Mouse (Mus musculus): Measurements from ENCODE around the gene Oxct1. TPM values are rescaled to one million over a fixed set of nuclear protein-coding genes. Genes with fewer than 3 reads are reported as not detected.

Oxct1 gene
- total RNA-seq (2023): 58.5 TPM

DNA sequence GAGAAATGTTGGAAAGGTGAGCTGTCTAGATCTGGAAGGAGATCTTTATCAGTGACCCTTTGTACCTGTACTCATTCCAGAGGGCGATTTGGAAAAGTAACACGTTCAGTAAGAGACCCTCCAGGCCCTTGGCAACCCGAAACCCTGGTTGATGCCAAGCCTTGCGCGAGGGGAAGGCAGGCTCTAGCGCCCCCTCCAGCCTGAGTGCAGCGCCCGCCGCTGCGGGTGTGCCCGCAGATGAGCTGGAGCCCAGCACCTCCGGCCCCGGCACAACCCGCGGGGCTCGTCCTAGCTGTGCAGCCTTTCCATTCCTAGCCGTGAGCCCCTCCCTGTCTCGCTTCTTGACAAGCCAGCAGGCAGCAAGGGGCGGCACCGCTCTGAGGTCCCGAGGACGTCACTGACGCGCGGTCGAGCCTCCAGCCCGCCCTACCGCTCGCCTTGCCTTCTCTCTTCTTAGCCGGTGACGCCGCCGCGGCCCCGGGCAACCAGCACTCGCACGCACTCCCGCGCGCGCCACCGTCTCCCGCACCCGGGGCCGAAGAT, at the start of gene Oxct1:
Gene Oxct1 (plus strand): TSS at position 153 of the 543 bp plus-strand sequence.

DNA sequence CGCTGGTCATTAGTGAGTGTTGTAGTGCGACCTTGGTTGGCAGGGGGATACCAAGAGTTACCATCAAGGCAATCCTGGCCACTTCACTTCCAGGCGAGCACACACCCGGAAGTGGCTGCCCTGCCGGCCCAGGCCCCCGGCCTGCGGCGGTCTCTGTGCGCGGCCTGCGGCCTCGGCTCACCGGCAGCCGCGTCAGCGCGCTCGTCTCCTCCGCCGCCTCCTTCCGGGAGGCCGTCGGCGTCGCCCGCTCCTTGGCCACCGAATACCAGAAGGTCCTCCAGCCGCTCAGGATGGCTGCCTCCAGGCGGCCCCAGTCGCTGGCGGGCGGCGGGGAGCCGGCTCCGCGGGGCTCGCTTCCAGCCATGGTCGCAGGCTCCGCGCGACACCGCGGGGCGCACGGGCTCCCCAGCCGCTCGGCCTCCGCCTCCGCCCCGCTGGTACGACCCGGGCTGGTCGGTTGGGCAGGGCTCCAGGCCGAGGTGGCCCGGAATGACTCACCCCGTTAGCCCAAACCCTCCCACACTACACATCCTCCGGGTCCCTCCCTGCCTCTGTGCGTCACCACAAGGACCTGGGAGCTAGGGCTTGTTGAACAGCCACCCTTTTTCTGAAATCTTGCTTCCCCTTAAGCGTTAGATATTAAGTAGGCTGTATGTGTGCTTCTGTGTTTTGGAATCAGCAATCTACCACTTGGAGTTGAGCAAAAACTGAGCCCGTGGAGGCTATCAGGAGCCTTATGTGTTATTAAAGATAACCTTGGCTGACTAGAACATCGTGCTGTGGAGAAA, 46.9 kb upstream of the Oxct1 start, which contains the start of gene Fbxo4:
Gene Fbxo4 (minus strand): TSS at position 513 of the 788 bp plus-strand sequence.

DNA sequence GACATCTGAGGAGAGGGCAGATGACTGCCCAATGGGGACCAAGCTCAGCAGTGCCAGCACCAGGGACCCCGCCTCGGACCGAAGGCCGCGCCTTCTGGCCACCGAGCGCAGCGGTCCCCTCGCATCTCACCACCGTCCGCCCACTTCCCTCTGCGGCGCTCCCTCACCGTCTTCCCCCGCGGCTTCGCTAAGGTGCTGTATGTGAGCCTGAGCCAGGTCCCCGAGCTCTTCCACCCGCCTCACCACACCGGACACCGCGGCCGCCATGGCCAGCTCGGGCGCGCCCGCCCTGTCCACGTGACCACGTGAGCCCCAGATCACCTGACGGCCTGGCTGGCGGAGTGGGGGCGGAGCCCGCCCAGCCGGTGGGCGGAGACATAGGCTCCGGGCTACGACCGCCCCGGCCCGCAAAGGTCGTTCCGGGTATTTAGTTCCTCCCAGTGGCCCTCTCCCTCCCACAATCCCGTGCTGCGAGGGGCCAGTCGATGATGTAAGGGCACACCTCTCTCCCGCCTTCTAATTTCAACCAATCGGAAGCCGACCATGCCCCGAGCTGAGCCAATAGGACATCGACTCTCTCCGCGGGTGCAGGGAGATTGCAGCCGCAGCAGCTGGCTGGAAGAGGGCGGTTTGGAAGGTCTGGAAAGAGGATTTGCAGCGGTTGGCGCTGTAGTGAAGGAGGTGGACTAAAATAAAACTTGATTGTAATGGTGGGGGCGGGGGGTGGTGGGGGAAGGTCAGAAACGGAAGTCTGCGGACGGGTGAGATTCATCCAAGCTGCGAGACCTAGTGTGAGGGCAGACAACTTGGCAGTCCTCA, 30.5 kb upstream of the Oxct1 start, which contains the start of gene AW549877:
Gene AW549877 (minus strand): TSS at position 297 of the 819 bp plus-strand sequence.

Other genes starting within 250 kb of the Oxct1 start
- gene Fbxo4, start 46.8 kb upstream of the Oxct1 start, total RNA-seq (2023): 13.4 TPM
- 49.2 TPM for gene AW549877, start 30.6 kb upstream of the Oxct1 start, total RNA-seq (2023)